Mouse (Mus musculus) thymus, postnatal 36 days (tissue): ENCODE measurements around the gene Tmco1.
A peak's percentile ranks its signal among the peaks of the same experiment; 100 is the strongest.

Source experiments
- DNase-seq, 2 experiments: peaks; one replicate each; pipeline ENCODE4 v3.0.0; 2022; ENCODE audit warnings: mixed read lengths in 2 of 2

The Tmco1 gene

GRCm38 (mm10) chr1:167308261-167309054, at the start of gene Tmco1:
Gene Tmco1, plus strand, starts transcription at chr1:167308378.
- DNase-seq = peak; percentile 98

GRCm38 (mm10) chr1:167259702-167260101, 48.5 kb upstream of the Tmco1 start:
- DNase-seq = no peak

- no peak for DNase-seq
Measured at GRCm38 (mm10) chr1:167261750-167262149, 46.4 kb upstream of the Tmco1 start.

GRCm38 (mm10) chr1:167262489-167263041, 45.6 kb upstream of the Tmco1 start:
- DNase-seq = no peak

GRCm38 (mm10) chr1:167265366-167265765, 42.8 kb upstream of the Tmco1 start:
- no peak for DNase-seq

GRCm38 (mm10) chr1:167266720-167267119, 41.5 kb upstream of the Tmco1 start:
- DNase-seq = no peak

GRCm38 (mm10) chr1:167268360-167269063, 39.7 kb upstream of the Tmco1 start:
- no peak for DNase-seq

- DNase-seq = no peak
Measured at GRCm38 (mm10) chr1:167269350-167269811, 38.8 kb upstream of the Tmco1 start.

GRCm38 (mm10) chr1:167269856-167270270, 38.3 kb upstream of the Tmco1 start:
- DNase-seq = peak in 1 of 2 experiments; percentile 39

- peak; percentile 65 to 67 for DNase-seq
Measured at GRCm38 (mm10) chr1:167270342-167271111, 37.7 kb upstream of the Tmco1 start.

- no peak for DNase-seq
Measured at GRCm38 (mm10) chr1:167271304-167271703, 36.9 kb upstream of the Tmco1 start.

- DNase-seq = no peak
Measured at GRCm38 (mm10) chr1:167271841-167272240, 36.3 kb upstream of the Tmco1 start.

- peak in 1 of 2 experiments; percentile 38 for DNase-seq
Measured at GRCm38 (mm10) chr1:167273380-167274163, 34.6 kb upstream of the Tmco1 start.

- DNase-seq = no peak
Measured at GRCm38 (mm10) chr1:167274646-167275390, 33.4 kb upstream of the Tmco1 start.

- no peak for DNase-seq
Measured at GRCm38 (mm10) chr1:167278395-167278794, 29.8 kb upstream of the Tmco1 start.

GRCm38 (mm10) chr1:167279160-167279715, 28.9 kb upstream of the Tmco1 start:
- DNase-seq = no peak

- no peak for DNase-seq
Measured at GRCm38 (mm10) chr1:167280061-167280460, 28.1 kb upstream of the Tmco1 start.

GRCm38 (mm10) chr1:167282112-167282511, 26.1 kb upstream of the Tmco1 start:
- DNase-seq = no peak

- no peak for DNase-seq
Measured at GRCm38 (mm10) chr1:167282768-167283167, 25.4 kb upstream of the Tmco1 start.

- DNase-seq = peak; percentile 72 to 76
Measured at GRCm38 (mm10) chr1:167283441-167284257, 24.5 kb upstream of the Tmco1 start.
